Mouse (Mus musculus): ENCODE measurements around the gene Syt12.

DNA sequence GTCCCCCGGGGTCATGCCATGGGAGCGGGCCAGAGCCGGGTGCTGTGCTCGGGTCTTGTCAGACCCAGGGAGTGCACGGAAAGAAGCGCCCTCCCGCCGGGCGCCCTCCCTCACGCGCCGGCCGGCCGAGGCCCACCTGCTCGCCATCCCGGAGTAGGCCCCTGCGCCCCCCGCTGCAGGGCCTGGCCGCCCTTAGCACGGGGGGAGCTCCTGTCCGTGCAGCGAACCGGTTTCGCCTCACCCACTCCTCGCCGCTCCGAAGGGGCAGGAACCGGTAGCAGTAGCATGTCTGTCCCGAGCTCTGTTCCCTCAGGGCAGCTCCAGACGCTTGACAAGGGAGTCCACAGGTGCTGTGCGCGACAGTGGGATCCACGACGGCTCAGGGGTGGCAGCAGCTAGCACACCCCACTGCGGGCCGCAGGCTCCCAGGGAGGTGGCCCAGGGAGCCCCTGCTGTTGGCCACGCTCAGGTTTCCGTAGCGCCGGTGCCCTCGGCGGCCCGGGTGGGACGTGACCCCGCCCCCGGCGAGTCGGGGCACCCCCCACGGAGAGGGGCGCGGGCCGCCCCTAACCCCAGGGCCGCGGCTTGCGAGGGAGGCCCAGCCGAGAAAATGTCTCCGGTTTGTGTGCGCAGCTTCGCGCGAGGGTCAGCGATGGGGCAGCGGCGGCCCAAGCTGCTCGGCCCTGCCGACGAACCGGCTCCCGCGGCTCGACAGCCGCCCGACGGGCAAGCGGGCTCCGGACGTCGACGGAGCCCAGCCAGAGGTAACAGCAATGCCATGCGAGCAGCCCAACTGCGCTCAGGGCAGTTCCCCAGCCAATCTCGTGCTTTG is 79.2 kb downstream of the Syt12 start, which contains the start of gene Kdm2a:
- no peak for TF ChIP-seq CTCF (IDR thresholded peaks at IDR 0.05; ENCODE audit: low read depth)
- TF ChIP-seq EP300 (optimal IDR thresholded peaks at IDR 0.05): no peak

Measured in stomach, postnatal 0 days (tissue).